Mouse (Mus musculus): ENCODE measurements around the gene Cacna1d. TPM values are rescaled to one million over a fixed set of nuclear protein-coding genes. Genes with fewer than 3 reads are reported as not detected.

Gene Cacna1d
- total RNA-seq, 4 experiments from 2014 or later, result 45.2 to 48.8 (median 46.9) TPM

GRCm38 (mm10) chr14:30372878-30373277 is 118.4 kb downstream of the Cacna1d start:
- no peak for DNase-seq (ENCODE audit: low spot score in 2 of 2)

- no peak for DNase-seq (ENCODE audit: low spot score in 2 of 2)
Measured at GRCm38 (mm10) chr14:30371070-30371469, 120.2 kb downstream of the Cacna1d start.

- DNase-seq (ENCODE audit: low spot score in 2 of 2), result no peak
Measured at GRCm38 (mm10) chr14:30367074-30367473, 124.2 kb downstream of the Cacna1d start.

- peak in 1 of 2 experiments; percentile 32 for DNase-seq (ENCODE audit: low spot score in 2 of 2)
Measured at GRCm38 (mm10) chr14:30365866-30366265, 125.4 kb downstream of the Cacna1d start.

- no peak for DNase-seq (ENCODE audit: low spot score in 2 of 2)
Measured at GRCm38 (mm10) chr14:30363487-30364167, 127.6 kb downstream of the Cacna1d start.

- no peak for DNase-seq (ENCODE audit: low spot score in 2 of 2)
Measured at GRCm38 (mm10) chr14:30362370-30362769, 128.9 kb downstream of the Cacna1d start.

GRCm38 (mm10) chr14:30360478-30360877 is 130.8 kb downstream of the Cacna1d start:
- DNase-seq (ENCODE audit: low spot score in 2 of 2), result no peak

- no peak for DNase-seq (ENCODE audit: low spot score in 2 of 2)
Measured at GRCm38 (mm10) chr14:30360004-30360403, 131.3 kb downstream of the Cacna1d start.

- no peak for DNase-seq (ENCODE audit: low spot score in 2 of 2)
Measured at GRCm38 (mm10) chr14:30358028-30358427, 133.2 kb downstream of the Cacna1d start.

GRCm38 (mm10) chr14:30356456-30356855 is 134.8 kb downstream of the Cacna1d start:
- DNase-seq (ENCODE audit: low spot score in 2 of 2), result no peak

GRCm38 (mm10) chr14:30354761-30355160 is 136.5 kb downstream of the Cacna1d start:
- DNase-seq (ENCODE audit: low spot score in 2 of 2), result no peak

- no peak for DNase-seq (ENCODE audit: low spot score in 2 of 2)
Measured at GRCm38 (mm10) chr14:30354127-30354463, 137.2 kb downstream of the Cacna1d start.

- no peak for DNase-seq (ENCODE audit: low spot score in 2 of 2)
Measured at GRCm38 (mm10) chr14:30353291-30354126, 137.7 kb downstream of the Cacna1d start.

GRCm38 (mm10) chr14:30352951-30353270 is 138.3 kb downstream of the Cacna1d start:
- DNase-seq (ENCODE audit: low spot score in 2 of 2), result no peak

- DNase-seq (ENCODE audit: low spot score in 2 of 2), result peak; percentile 49 to 52
Measured at GRCm38 (mm10) chr14:30352061-30352950, 138.9 kb downstream of the Cacna1d start.

- DNase-seq (ENCODE audit: low spot score in 2 of 2), result no peak
Measured at GRCm38 (mm10) chr14:30350285-30350684, 141.0 kb downstream of the Cacna1d start.

- DNase-seq (ENCODE audit: low spot score in 2 of 2), result no peak
Measured at GRCm38 (mm10) chr14:30344948-30345865, 146.0 kb downstream of the Cacna1d start.

GRCm38 (mm10) chr14:30343740-30344139 is 147.5 kb downstream of the Cacna1d start:
- DNase-seq (ENCODE audit: low spot score in 2 of 2), result no peak

- no peak for DNase-seq (ENCODE audit: low spot score in 2 of 2)
Measured at GRCm38 (mm10) chr14:30341825-30342590, 149.2 kb downstream of the Cacna1d start.

GRCm38 (mm10) chr14:30340140-30340539 is 151.1 kb downstream of the Cacna1d start:
- no peak for DNase-seq (ENCODE audit: low spot score in 2 of 2)
